Mouse (Mus musculus) bone marrow macrophage, adult 2 months (primary cell): ENCODE data around the gene Wars.

Source experiments
- CTCF ChIP-seq: IDR thresholded peaks from 2 replicates; pipeline ENCODE4 v1.5.1; 2012; ENCODE audit warnings: low read depth, mild to moderate bottlenecking, low read length, moderate library complexity
- POLR2A ChIP-seq: IDR thresholded peaks from 2 replicates; pipeline ENCODE4 v1.6.1; 2012; ENCODE audit warnings: mild to moderate bottlenecking, low read depth, low read length, borderline replicate concordance

DNA sequence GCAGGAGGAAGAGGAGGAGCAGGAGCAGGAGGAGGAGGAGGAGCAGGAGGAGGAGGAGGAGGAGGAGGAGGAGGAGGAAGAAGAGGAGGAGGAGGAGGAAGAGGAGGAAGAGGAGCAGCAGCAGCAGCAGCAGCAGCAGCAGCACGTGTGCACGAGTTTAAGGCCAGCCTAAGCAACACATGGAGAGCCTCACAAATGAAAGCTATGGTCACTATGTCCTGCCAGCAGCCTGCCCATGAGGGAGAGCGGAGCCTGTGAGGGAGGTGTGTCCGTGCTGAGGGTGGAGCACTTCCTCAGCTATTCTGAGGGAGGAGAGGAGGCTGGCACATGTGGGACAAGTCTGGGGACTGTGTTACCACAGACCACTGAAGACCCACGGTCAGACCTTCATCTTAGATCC lies 20.9 kb downstream of the Wars start:
- TF ChIP-seq POLR2A (no peak), CTCF (no peak)
